Mouse (Mus musculus) kidney, adult 2 months (tissue): ENCODE results near the gene Spn.

Experiments used
- CTCF ChIP-seq: fragments of 200-500 bp; conservative IDR thresholded peaks from 2 replicates; pipeline ENCODE4 v1.5.1; 2011; ENCODE audit warnings: low read depth, mild to moderate bottlenecking, control low read depth, low read length, moderate library complexity, mixed read lengths; ENCODE audit not compliant: insufficient read depth, insufficient read length
- POLR2A ChIP-seq: fragments of 200-500 bp; IDR thresholded peaks from one replicate; pipeline ENCODE4 v1.6.1; 2011; ENCODE audit warnings: low read depth, low read length, control low read depth

GRCm38 (mm10) chr7:127088083-127088482 is 49.5 kb downstream of the Spn start:
- TF ChIP-seq CTCF (no peak), POLR2A (no peak)
